Mouse (Mus musculus) gastrocnemius, adult 8-10 months (tissue): ENCODE measurements around the gene Abhd12b. TPM values are rescaled to one million over a fixed set of nuclear protein-coding genes. Genes with fewer than 3 reads are reported as not detected.

Experiments used
- DNase-seq, 2 experiments: peaks; one replicate each; pipeline ENCODE4 v3.0.0; 2022; ENCODE audit warnings: low spot score in 2 of 2
- total RNA-seq, 4 experiments: library from RNA; stranded (reverse); gene quantifications; 2 replicates each; pipeline ENCODE4 v1.2.4; 2022

Abhd12b gene
- total RNA-seq, 4 experiments from 2014 or later, result not detected

DNA sequence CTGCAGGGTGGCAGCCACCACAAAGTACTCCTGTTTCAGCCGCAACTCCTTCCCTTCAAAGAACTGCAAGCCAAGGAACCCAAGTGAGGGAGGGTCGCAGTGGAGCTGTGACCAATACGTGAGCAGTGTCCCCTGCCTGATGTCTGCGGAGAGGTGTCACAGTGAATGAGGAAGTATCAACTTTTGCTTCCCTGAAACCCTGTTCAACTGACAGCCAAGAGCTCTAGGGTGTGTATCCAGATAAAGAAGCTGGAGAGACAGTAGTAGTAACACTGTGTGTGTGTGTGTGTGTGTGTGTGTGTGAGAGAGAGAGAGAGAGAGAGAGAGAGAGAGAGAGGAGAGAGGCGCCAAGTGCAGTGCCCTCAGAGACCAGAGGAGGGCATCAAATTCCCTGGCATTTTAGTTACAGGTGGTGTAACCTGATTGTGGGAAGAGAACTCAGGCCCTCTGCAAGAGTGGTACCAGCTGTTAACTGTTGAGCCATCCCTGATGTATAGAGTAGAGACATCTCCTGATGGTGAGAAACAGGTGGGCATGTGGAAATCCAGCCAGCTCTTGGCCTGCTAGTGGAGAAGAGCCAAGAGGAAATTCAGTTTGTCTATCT lies 48.1 kb downstream of the Abhd12b start:
- DNase-seq, result no peak

DNA sequence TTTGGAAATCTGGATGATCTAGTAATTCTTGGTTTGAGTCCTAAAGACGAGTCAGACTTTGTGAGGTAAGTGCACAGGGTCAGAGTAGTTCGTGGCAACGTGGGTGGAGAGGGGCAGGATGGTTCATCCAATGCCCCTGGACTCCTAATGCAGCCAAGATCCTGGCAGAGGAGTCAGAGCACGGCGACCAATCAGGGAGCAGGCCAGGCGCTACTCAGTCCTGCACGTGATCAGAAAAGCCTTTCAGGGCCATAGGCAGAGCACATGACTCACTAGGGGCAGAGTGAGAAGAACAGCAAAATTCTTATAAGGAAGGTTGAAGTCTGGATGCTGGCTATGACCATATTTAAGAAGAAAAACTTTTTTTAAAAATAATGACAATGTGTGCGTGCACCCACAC lies 50.5 kb downstream of the Abhd12b start:
- no peak for DNase-seq

DNA sequence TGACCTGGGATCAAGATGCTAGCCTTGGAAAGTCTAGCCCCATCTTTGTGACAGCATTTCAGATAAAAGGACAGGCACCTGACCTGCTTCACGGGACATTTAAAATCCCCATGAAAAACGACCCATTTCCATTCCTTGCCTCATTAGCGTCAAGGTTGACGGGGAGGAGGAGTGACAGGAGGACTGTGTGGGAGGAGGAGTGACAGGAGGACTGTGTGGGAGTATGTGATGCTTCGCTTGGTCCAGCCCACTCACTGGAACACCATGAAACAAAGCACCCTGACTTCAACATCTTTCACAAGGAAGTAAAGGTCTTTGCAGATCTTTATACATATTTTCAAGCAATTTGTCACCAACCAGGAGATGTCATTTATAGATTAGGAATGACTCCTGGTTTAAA lies 54.3 kb downstream of the Abhd12b start:
- no peak for DNase-seq

DNA sequence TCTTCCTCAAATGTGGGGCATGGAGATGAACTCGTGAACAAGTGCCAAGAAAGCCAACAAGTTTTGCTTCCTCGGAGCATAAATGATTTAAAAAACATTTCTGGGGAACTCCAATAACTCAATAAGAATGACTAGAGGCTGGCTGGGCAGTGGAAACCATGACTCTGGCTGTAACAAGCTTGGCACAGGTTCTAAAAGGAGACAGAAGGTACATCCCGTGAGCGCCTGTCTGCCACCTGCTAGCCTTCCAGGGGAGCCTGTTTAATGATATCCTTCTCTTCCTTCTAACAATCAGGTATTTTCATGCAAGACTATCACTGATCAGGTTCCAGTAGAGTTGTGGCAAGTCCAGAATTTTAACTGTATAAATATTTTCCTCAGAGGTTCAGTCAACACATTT lies 58.6 kb downstream of the Abhd12b start:
- no peak for DNase-seq

DNA sequence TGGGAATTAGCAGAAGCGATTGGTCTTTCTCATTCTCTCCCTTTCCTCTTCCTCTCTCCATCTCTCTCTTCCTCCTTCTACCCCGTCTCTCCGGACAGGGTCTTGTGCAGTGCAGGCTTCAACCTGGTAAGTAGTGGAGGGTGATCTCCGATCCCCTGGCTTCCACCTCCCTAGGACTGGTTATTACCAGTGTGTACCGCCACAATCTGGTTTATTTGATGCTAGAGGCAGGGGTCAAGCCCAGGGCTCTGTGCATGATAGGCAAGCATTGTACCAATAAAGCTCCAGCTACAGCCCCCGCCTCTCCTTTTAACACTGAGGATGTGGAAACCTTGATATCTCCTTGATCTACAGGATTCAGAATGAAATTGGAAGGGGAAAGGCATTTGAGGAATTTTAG lies 59.7 kb downstream of the Abhd12b start:
- no peak for DNase-seq

DNA sequence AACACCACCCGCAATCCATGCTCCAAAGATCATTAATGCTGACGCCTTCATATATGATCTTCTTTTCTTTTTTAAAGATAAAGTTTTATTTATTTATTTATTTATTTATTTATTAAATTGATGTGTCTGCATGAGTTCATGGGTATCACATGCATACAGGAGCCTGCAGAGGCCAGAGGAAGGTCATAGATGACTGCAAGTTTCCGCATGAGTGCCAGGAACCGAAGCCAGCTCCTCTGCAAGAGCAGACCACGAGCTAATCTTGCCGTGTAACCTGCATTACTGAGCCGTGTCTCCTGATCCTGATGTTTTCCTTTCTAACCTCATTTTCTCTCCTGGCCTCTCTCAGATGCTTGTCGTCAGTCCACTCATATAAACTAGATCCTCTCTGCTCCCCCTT lies 60.3 kb downstream of the Abhd12b start:
- no peak for DNase-seq

DNA sequence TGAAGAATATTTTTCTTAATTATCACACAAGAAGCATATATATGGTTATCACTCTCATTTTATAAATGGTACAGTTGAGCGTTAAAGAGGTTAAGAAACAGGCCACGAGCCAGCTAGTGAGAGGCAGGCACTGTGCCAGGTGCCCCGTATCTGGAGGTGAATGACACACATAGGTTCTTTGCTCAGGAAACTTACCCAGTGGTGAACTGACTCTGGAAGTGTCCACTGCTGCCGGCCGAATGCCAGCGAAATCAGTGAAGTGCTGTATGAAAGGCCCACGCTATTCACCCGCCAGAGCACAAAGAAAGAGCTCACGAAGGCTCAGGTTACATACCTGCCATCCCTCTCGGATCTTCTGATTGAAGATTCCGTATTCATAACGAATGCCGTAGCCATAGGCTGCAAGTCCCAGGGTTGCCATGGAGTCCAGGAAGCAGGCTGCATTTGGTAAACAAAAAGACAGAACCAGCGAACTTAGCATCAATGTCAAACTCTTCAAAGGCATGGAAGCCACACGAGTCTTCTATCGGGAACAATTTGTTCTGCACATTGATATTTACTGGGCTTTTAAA lies 62.4 kb downstream of the Abhd12b start:
- DNase-seq, result no peak

DNA sequence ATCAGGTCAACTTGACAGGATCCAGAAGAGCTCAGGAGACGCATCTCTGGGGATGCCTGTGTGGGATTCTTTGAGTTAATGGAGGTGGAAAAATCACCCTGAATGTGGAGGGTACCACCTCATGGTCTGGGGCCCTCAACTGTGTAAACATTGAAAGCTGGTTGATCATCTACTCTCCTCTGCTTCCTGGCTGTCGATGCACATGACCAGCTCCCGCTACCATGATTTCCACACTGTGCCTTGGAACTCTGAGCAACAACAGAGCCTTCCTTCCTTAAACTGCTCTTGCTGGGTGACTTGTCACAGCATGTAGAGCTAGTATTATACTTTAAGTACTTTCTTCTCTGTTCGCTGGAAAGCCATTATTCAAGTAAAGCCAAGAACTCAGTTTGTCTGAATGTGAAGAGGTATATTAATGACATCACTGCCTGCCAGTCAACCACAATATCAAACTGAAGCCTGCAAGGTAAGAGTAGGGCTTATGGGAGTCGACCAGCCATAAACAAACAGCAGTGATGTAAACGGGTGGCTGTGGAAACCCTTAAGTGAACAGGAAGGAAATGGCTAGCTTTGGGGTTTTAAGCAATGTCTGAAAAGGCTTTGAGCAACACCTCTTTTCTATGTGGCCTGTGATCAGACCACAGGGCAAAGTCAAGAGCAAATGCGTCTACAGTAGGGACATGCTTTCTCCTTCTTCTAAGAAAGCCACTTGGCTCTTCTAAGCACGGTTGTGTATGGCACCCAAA lies 65.0 kb downstream of the Abhd12b start:
- DNase-seq, result no peak

DNA sequence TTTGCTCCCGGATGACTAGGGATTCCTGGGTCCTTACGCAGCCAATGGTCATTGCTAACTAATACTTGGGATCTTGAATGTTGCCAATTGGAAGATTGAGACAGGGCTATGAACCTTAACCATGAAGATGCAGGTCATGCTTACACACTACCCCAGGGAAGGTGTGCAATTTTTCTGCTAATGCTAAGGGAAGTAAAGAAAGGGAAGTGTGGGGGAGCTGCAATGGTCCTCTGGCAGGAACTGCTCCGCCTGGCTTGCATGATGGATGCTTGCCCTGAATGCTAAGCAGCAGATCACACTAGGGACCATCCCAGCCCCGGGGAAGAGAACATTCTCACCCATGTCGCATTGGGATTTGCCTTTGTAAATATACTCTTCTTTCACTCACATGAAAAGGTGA lies 67.5 kb downstream of the Abhd12b start:
- no peak for DNase-seq

DNA sequence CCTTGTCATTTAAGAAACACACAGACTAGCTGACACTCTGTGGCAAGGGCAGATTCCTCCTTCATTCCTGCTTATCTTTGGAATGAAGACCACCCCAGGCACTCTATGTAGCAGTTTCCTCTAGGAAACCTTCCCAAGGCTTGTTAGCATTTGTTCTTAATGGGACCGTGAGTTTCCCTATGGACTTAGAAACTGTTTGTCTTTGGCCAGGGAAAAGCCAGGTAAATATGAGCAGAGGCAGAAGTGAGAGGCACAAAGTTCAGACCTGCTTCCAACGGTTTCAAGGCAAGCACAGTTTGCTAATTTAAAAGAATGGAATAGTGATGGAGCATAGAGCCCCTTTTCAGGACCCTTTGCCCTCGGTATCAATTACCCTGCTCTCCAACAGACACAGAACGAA lies 69.4 kb downstream of the Abhd12b start:
- DNase-seq, result no peak

DNA sequence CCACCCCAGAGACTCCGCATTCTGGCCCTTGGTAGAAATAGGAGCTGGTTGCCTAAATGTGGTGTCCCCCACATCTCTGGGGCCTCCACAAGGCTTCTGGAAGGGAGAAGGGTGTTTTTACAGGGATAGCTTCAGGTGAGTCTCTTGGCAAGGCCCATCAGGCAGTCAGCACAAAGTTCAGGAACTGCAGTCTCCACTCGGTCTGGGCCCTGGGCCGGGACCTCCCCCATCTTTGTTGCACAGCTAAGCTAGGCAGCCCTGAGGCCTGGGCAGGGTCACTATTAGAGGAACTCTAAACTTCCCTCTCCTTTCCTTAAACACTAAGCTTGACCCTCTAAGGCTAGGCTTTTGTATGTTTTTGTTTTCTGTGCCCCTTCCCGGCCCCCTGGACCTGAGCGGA lies 72.7 kb downstream of the Abhd12b start:
- no peak for DNase-seq

DNA sequence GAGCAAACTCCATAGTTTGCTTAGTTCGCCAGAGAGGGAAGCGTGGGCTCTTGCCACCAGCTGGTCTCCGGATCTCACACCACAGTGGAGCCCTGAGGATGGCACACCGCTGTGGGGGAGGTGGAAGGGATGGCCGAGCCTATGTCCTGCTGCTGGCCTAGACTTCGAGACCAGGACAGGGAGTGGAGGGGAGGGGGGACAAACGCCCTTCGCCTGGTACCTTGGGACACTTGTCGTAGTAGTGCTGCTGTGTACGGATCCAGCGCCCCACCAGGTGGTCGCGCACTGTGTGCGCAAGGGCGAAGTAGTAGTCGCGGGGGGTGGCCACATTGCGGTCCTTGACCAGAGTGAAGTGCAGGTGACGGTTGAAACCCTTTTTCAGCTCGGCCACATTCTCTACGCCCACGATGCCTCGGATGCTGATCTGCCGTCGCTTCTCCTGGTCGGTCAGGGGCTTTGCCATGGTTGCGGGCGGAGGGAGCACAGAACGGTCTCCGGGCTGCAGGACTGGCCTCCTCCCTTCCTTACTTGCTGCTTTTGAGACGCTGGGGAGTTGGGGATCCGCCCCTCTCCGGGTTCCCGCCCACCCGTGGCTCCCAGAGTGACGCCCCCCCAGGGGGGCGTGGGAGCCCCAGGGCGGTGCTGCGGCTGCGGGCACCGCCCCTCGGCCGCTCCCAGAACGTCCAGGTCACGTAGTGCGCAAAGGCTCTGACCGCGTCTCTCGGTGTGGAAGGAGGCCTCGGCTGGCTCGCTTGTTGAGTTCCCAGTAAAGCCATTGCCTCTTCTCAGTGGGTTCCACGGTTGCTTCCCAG lies 73.4 kb downstream of the Abhd12b start:
- DNase-seq, result peak; percentile 76 to 78

DNA sequence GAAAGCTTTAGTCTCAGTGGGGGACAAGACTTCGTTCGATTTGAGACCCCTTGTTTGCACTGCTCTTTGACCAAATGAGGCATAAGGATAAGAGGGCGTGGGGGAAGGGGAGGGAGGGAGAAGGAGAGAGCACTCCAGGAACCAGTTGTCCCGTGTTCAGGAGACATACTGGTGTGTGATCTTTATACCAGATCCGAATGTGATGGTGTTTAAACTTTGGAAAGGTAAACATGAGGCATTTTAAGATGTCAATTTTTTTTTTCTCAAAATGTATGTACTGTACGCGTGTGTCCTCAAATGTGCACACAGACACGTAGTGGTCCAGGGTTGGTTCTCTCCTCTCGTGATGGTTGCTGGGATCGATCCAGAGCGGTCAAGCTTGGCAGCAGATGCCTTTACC lies 74.2 kb downstream of the Abhd12b start:
- DNase-seq, result no peak

DNA sequence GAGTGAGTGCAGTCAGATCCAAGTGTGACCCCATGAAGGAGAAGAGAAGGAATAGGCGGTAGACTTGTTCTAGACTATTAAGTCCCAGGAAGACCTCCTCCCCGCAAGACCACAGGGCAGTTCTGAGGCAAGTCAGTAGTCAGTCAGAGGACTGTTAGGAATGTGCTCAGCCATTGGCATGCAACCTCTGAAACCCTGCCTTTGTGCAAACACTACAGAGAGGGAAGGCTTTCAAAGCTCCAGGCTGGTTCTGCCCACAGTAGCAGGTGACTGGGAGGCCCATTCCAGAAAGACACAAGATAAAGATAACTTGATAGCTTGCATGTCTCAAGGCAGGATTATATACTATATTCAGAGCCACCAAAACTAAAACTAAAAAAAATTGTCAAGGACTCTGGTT lies 77.4 kb downstream of the Abhd12b start, which contains the start of gene Pygl:
Gene Pygl, minus strand, starts transcription at position 195 of the 400 bp plus-strand sequence.
- DNase-seq, result no peak

DNA sequence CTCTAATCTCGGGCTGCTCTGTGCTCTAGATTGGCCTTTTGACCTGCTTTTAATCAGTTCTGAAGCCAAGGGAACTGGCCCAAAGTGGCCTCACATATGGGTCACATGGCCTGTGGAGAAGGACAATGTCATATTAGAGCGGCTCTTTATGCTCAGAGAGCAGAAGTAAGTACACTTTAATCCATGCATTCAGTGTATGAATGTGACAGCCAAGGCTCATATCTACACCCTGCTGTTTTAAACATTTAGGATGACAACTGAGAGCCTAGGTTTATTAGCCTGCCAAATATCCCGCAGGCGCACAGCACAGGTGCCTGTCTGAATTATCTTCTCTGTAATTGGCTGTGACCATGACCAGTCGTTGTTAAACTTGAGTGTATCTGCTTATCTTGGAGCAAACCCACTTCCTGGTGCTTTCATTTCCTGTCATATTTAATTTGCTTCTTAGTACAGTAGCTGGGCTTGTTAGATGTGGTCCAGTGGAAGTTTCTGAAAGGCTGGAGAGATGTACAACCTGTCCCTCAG lies 78.1 kb downstream of the Abhd12b start:
- no peak for DNase-seq

Other genes with a start within 250 kb of the Abhd12b start
- 10 to 100 TPM; 43.8 to 52.1 (median 46.0) TPM for gene Sav1, start 167.1 kb upstream of the Abhd12b start, total RNA-seq
- gene Nin, start 40.4 kb upstream of the Abhd12b start, total RNA-seq, result 10 to 100 TPM; 26.3 to 45.2 (median 31.7) TPM
- 1 to 10 TPM in 3 of 4 experiments, under 1 TPM in 1; 0.92 to 1.8 (median 1.4) TPM for gene Pygl, start 77.3 kb downstream of the Abhd12b start, total RNA-seq
- gene Trim9, start 193.5 kb downstream of the Abhd12b start, total RNA-seq, result under 1 TPM in 3 of 4 experiments, not detected in 1; 0.10 to 0.13 (median 0.12) TPM